Mouse (Mus musculus) embryo, embryonic 9.5 days (tissue): ENCODE data around the gene A4galt.
"Not testable (repeated sequence)": the region's sequence is repeated elsewhere in the genome, so short reads cannot be mapped to it uniquely, and the experiment has no call there.

ENCODE experiments used
- DNase-seq: peaks from one replicate; pipeline ENCODE4 v3.0.0-alpha.2; 2017; ENCODE audit errors: extremely low spot score

A4galt gene

DNA sequence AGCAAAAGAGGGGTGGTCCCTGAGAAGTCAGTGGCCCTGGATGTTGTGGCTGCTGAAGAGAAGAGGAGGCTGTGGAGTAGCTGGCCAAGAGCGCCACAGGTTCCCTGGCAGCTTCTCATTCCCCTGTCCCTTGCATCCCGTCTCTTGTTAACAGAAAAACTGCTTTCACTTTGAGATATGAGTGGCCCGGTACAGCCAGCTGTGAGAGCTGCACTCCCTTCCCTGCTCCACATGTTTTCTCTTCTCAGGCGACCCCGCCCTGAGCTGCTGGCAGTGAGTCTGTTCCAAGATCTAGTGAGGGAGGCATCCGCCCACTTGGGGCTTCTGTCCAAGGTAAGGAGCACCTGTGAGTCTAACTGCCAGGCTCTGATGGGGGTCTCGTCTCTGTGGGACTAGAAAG is 16.9 kb upstream of the A4galt start:
- DNase-seq = not testable (repeated sequence)

- DNase-seq = no peak
Observed at GRCm38 (mm10) chr15:83265269-83265668, 13.7 kb upstream of the A4galt start.

DNA sequence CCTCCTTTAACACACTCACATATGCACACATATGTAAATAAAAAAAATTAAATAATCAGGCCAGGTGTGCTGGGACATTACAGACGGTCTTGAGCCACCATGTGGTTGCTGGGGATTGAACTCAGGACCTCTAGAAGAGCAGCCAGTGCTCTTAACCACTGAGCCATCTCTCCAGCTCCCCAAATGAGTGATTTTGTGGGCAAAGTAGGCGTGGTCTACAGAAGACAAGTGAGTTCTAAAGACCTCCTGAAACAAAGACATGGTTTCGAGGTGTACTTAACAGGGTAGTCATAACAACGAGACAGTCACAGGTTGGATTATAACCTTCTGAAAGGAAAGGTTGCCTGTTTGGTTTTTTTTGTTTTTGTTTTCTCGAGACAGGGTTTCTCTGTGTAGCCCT is 11.8 kb upstream of the A4galt start:
- DNase-seq = no peak

GRCm38 (mm10) chr15:83257906-83258305 is 6.3 kb upstream of the A4galt start:
- no peak for DNase-seq

- DNase-seq = no peak
Observed at GRCm38 (mm10) chr15:83256491-83256890, 4.9 kb upstream of the A4galt start.

- no peak for DNase-seq
Observed at GRCm38 (mm10) chr15:83255944-83256343, 4.4 kb upstream of the A4galt start.

DNA sequence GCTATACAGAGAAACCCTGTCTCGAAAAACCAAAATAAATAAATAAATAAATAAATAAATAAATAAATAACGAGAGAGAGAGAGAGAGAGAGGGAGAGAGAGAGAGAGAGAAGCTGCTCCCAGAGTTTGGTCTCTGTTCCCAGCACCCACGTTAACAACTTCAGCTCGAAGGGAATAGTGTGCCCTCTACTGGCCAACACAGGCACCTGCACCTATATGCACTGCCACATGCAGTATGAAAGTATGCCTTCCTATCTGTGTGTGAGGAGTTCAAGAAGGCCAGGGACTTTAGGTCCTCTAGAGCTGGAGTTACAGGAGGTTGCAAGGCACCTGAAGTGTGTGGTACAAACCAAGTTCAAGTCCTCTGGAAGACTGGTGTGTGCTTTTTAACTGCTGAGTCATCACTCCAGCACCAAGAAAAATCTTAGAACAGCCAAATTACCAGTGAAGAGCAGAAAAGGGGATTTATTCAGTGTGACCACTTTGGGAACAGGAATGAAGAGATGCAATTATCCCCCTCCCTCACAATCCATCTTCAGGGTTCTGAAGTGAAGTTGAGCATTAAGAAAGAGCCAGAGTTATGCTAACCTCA is 3.7 kb upstream of the A4galt start:
- DNase-seq = no peak

GRCm38 (mm10) chr15:83254372-83255070 is 2.9 kb upstream of the A4galt start:
- no peak for DNase-seq

- DNase-seq = no peak
Observed at GRCm38 (mm10) chr15:83252060-83252459, 486 bp upstream of the A4galt start.

- DNase-seq = no peak
Observed at GRCm38 (mm10) chr15:83250651-83251175, 861 bp downstream of the A4galt start.

DNA sequence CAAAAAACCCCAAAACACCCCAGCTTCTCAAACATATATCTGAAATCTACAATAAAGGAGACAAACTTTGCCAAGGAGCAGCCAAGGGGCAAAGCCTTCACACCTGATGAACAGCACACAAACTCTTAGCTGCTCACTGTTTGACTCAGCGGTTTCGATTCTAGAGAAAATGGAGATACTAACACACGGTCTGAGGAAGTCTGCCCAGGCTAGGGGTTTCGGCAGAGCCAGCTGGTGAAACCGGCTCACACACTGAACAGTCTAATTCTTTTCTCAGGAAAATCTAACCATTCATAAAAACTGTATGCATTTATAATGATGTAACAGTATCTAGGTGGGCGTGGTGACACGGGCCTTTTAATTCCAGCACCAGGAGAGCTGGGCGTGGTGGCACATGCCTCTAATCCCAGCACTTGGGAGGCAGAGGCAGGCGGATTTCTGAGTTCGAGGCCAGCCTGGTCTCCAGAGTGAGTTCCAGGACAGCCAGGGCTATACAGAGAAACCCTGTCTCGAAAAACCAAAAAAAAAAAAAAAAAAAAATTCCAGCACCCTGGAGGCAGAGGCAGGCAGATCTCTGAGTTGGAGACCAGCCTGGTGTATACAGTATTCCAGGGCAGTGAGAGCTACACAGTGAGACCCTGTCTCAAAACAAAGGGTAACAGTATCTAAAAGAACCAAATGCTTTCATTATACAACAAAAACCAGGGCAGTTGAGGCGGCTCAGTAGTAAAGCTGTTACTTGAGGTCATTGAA is 1.9 kb downstream of the A4galt start:
- no peak for DNase-seq

GRCm38 (mm10) chr15:83248236-83248844 is 3.2 kb downstream of the A4galt start:
- no peak for DNase-seq

DNA sequence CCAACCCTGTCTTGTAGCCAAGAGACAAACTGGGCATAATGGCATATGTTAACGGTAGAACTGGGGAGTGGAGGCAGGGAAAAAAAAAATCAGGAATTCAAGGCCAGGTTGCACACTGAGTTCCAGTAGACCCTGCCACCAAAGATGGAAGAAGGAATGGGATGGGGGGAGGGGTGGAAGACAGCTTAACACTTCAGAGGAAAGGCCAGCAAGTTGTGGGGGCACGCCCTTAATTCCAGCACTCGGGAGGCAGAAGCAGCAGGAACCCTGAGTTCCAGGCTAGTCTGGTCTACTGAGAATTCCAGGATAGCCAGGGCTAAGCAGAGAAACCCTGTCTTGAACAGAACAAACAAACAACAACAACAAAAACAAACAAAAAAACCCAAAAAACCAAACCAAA is 7.2 kb downstream of the A4galt start:
- no peak for DNase-seq

GRCm38 (mm10) chr15:83241961-83242680 is 9.5 kb downstream of the A4galt start:
- no peak for DNase-seq

- no peak for DNase-seq
Observed at GRCm38 (mm10) chr15:83241497-83241896, 10.1 kb downstream of the A4galt start.

DNA sequence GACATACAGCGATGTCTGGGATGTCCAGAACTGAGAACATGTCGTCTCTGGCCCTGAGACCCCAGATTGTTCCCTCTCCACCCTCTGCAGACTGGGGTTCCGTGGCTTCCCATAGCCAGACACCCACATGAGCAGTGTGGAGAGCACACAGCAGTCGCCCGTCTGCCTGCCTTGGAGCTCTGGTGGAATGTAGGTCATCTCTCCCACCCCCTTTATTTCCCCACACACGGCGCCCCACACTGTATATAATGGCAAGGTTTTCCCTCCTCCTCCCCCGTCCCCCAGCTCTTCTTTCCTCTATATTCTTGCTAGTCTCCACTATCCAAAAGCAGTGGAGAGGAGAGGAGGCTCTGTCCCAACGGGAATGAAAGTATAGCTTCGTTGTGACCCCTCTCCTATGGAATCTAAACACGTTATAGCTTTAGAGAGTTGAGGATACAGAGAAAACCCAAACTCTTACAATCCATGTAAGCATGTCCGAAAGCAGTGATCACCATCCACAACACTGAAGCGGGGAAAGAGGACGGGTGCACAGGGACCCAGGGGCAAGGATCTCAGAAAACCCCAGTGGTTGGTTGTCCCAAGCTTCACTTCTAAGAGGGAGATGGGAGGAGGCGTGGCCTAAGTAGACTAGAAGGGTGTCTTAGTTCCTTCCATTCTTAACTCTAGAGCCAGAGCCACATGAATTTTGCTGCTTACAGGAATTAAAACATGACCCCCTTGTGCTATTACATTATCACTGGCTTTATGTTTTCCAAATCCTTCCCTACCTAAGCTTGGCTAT is 13.9 kb downstream of the A4galt start:
- DNase-seq = no peak

- DNase-seq = no peak
Observed at GRCm38 (mm10) chr15:83236824-83237223, 14.8 kb downstream of the A4galt start.

DNA sequence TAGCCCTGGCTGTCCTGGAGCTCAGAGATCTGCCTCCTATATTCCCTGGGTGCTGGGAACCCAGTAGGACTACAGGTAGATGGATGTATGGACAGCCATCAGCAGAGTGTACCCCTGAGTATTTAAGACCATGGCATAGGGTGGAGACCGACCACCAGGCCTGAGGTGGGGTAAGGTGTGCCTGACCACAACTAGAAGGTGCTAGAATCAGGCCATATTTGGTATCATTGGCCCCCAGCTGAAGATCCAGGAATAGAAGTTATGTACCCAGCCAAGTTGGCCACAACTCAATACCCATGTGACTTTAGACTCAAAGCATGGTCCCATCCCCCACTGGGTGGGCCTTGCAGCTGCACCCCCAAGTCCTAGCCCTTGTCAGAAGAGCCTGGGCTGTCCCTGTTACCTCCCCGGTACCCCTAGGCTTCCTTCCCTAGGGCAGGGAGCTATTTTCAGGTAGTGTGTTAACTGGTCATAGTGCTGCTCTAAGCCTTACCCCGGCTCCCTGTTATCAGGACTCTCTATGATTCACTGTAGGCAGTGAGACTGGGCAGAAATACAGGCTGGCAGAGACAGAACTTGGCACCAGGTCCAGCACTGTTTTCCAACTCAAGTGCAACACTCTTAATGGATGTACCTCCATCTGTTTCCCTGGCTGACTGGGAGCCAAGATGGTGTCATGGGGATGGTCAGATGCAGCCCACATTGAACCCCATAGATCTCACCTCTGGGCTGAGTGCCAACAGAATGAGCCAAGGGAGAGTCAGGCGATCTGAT is 18.2 kb downstream of the A4galt start:
- no peak for DNase-seq

- no peak for DNase-seq
Observed at GRCm38 (mm10) chr15:83227559-83227958, 24.0 kb downstream of the A4galt start.

GRCm38 (mm10) chr15:83226871-83227270 is 24.7 kb downstream of the A4galt start:
- no peak for DNase-seq
